Mouse (Mus musculus): ENCODE results near the gene Gm44511. TPM values are rescaled to one million over a fixed set of nuclear protein-coding genes. Genes with fewer than 3 reads are reported as not detected.
"Not testable (repeated sequence)": the region's sequence is repeated elsewhere in the genome, so short reads cannot be mapped to it uniquely, and the experiment has no call there.

Gene Gm44511
- total and polyA plus RNA-seq, 2 experiments from 2014 or later, result not detected

GRCm38 (mm10) chr6:128769481-128770253 lies 56.4 kb downstream of the Gm44511 start:
- Histone ChIP-seq H3K27me3 (ENCODE audit: insufficient read depth, low read length) (no peaks in the 10 kb centered on the region), H3K27ac (no peak overlapping the region), H3K4me1 (ENCODE audit: insufficient read depth, low read length) (no peaks in the 10 kb centered on the region), H3K36me3 (ENCODE audit: insufficient read depth, low read length) (no peaks in the 10 kb centered on the region), H3K4me2 (ENCODE audit: low read depth, low read length) (no peak overlapping the region), H3K9ac (replicated peaks; ENCODE audit: low read length) (no peak overlapping the region), H3K9me3 (ENCODE audit: low read length) (no peaks in the 10 kb centered on the region), H3K4me3 (ENCODE audit: low read length) (no peak overlapping the region)
- WGBS, result 82% methylated on average over 10 of the region's 10 CpGs
- TF ChIP-seq CTCF (IDR thresholded peaks at IDR 0.05; ENCODE audit: low read depth), result no peak
- DNase-seq (ENCODE audit: low spot score), result no peak
- no peak for ATAC-seq

- no peak for ATAC-seq
- no peak overlapping the region for H3K9ac ChIP-seq (replicated peaks; ENCODE audit: low read length)
- no peaks in the 10 kb centered on the region for H3K27me3 ChIP-seq (ENCODE audit: insufficient read depth, low read length)
- no peak for DNase-seq (ENCODE audit: low spot score)
- no peak for TF ChIP-seq CTCF (IDR thresholded peaks at IDR 0.05; ENCODE audit: low read depth)
- WGBS, result 66% methylated on average over 4 of the region's 4 CpGs
- H3K9me3 ChIP-seq (ENCODE audit: low read length), result no peaks in the 10 kb centered on the region
- H3K36me3 ChIP-seq (ENCODE audit: insufficient read depth, low read length), result no peaks in the 10 kb centered on the region
- no peak overlapping the region for H3K4me2 ChIP-seq (ENCODE audit: low read depth, low read length)
- no peak overlapping the region for H3K27ac ChIP-seq
- H3K4me1 ChIP-seq (ENCODE audit: insufficient read depth, low read length), result no peaks in the 10 kb centered on the region
- no peak overlapping the region for H3K4me3 ChIP-seq (ENCODE audit: low read length)
Measured at GRCm38 (mm10) chr6:128768047-128768446, 58.1 kb downstream of the Gm44511 start.

GRCm38 (mm10) chr6:128766486-128767254 lies 59.4 kb downstream of the Gm44511 start:
- H3K36me3 ChIP-seq (ENCODE audit: insufficient read depth, low read length); H3K27me3 ChIP-seq (ENCODE audit: insufficient read depth, low read length); H3K4me3 ChIP-seq (ENCODE audit: low read length); H3K4me1 ChIP-seq (ENCODE audit: insufficient read depth, low read length); H3K9me3 ChIP-seq (ENCODE audit: low read length); H3K9ac ChIP-seq (replicated peaks; ENCODE audit: low read length): not testable (repeated sequence)
- H3K4me2 ChIP-seq (ENCODE audit: low read depth, low read length), result 0 out of 2 replicates have a peak overlapping the region, but pooled peaks have one; percentile 13
- 64% methylated on average over 6 of the region's 6 CpGs for WGBS
- peak overlapping the region; percentile 45; the same call in 1 of the 2 replicates for H3K27ac ChIP-seq
- ATAC-seq, result peak; percentile 31; the same call in 1 of the 2 replicates
- peak; percentile 75 for TF ChIP-seq CTCF (IDR thresholded peaks at IDR 0.05; ENCODE audit: low read depth)
- DNase-seq (ENCODE audit: low spot score), result peak; percentile 81

GRCm38 (mm10) chr6:128765211-128765610 lies 60.9 kb downstream of the Gm44511 start:
- H3K9ac ChIP-seq (replicated peaks; ENCODE audit: low read length), result no peak overlapping the region
- H3K36me3 ChIP-seq (ENCODE audit: insufficient read depth, low read length), result no peaks in the 10 kb centered on the region
- 80% methylated on average over 1 of the region's 1 CpGs for WGBS
- DNase-seq (ENCODE audit: low spot score), result no peak
- no peaks in the 10 kb centered on the region for H3K9me3 ChIP-seq (ENCODE audit: low read length)
- H3K27me3 ChIP-seq (ENCODE audit: insufficient read depth, low read length), result no peaks in the 10 kb centered on the region
- TF ChIP-seq CTCF (IDR thresholded peaks at IDR 0.05; ENCODE audit: low read depth), result no peak
- ATAC-seq, result no peak
- H3K4me1 ChIP-seq (ENCODE audit: insufficient read depth, low read length), result no peaks in the 10 kb centered on the region
- H3K27ac ChIP-seq, result no peak overlapping the region
- H3K4me3 ChIP-seq (ENCODE audit: low read length), result no peak overlapping the region
- H3K4me2 ChIP-seq (ENCODE audit: low read depth, low read length), result no peak overlapping the region

GRCm38 (mm10) chr6:128764598-128764997 lies 61.5 kb downstream of the Gm44511 start:
- H3K27ac ChIP-seq, result peak overlapping the region; percentile 57; the same call in 1 of the 2 replicates
- peak; percentile 23 for DNase-seq (ENCODE audit: low spot score)
- H3K4me2 ChIP-seq (ENCODE audit: low read depth, low read length), result peak overlapping the region; percentile 58
- no peaks in the 10 kb centered on the region for H3K27me3 ChIP-seq (ENCODE audit: insufficient read depth, low read length)
- ATAC-seq, result no peak
- H3K36me3 ChIP-seq (ENCODE audit: insufficient read depth, low read length), result no peaks in the 10 kb centered on the region
- H3K9ac ChIP-seq (replicated peaks; ENCODE audit: low read length), result peak overlapping the region; percentile 41; the same call in 1 of the 2 replicates
- H3K4me1 ChIP-seq (ENCODE audit: insufficient read depth, low read length), result no peaks in the 10 kb centered on the region
- 11% methylated on average over 5 of the region's 5 CpGs for WGBS
- no peak for TF ChIP-seq CTCF (IDR thresholded peaks at IDR 0.05; ENCODE audit: low read depth)
- H3K9me3 ChIP-seq (ENCODE audit: low read length), result no peaks in the 10 kb centered on the region
- H3K4me3 ChIP-seq (ENCODE audit: low read length), result peak overlapping the region; percentile 43

GRCm38 (mm10) chr6:128763736-128764523 lies 62.2 kb downstream of the Gm44511 start:
- DNase-seq (ENCODE audit: low spot score), result peak; percentile 96
- no peaks in the 10 kb centered on the region for H3K27me3 ChIP-seq (ENCODE audit: insufficient read depth, low read length)
- ATAC-seq, result peak; percentile 93
- peak overlapping the region; percentile 43 for H3K4me3 ChIP-seq (ENCODE audit: low read length)
- WGBS, result under 1% methylated on average over 30 of the region's 30 CpGs
- peak overlapping the region; percentile 88 for H3K27ac ChIP-seq
- H3K36me3 ChIP-seq (ENCODE audit: insufficient read depth, low read length), result no peaks in the 10 kb centered on the region
- peak overlapping the region; percentile 58 for H3K4me2 ChIP-seq (ENCODE audit: low read depth, low read length)
- TF ChIP-seq CTCF (IDR thresholded peaks at IDR 0.05; ENCODE audit: low read depth), result peak; percentile 82
- no peaks in the 10 kb centered on the region for H3K4me1 ChIP-seq (ENCODE audit: insufficient read depth, low read length)
- no peaks in the 10 kb centered on the region for H3K9me3 ChIP-seq (ENCODE audit: low read length)
- peak overlapping the region; percentile 41 for H3K9ac ChIP-seq (replicated peaks; ENCODE audit: low read length)

- H3K4me1 ChIP-seq (ENCODE audit: insufficient read depth, low read length); DNase-seq (ENCODE audit: low spot score); H3K27me3 ChIP-seq (ENCODE audit: insufficient read depth, low read length); H3K36me3 ChIP-seq (ENCODE audit: insufficient read depth, low read length); H3K9me3 ChIP-seq (ENCODE audit: low read length); ATAC-seq; H3K9ac ChIP-seq (replicated peaks; ENCODE audit: low read length): not testable (repeated sequence)
- H3K4me3 ChIP-seq (ENCODE audit: low read length), result peak overlapping the region; percentile 43; the same call in 1 of the 2 replicates
- 62% methylated on average over 10 of the region's 10 CpGs for WGBS
- H3K27ac ChIP-seq, result peak overlapping the region; percentile 88
- peak overlapping the region; percentile 58 for H3K4me2 ChIP-seq (ENCODE audit: low read depth, low read length)
Measured at GRCm38 (mm10) chr6:128762892-128763670, 63.0 kb downstream of the Gm44511 start.

Measured in hindbrain, postnatal 0 days (tissue).